9 mouse cellular contexts compared by ENCODE assay signal in the genomic region with DNA sequence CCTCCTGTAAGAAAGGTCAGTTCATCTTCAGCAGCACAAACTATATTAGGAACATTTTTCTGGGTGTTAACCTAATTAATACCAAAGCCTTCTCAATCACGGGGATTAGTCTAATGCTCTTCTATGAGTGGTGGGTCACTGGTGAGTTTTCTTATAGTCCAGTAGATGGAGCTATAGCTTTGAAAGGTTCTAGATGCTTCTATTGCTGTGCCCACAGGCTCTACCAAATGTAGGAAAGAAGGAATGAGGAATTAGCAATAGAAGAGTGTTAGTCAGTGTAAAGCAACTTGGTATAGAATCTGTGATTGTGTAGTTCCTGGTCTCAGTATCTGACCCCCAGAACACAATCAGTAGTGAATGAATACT.
DNase-seq lines count a peak whose midpoint lies in the region; TF ChIP-seq lines count a peak whose summit lies in the region.
"Had no signal": no experiment of that assay in that cellular context is flagged by ENCODE, and none has a peak within 500 bp of the region (broad histone marks: within the 10 kb centered on the region; RNA-seq: fewer than 3 reads in every experiment).

No protein-coding gene starts in this region.

- H3K4me3 ChIP-seq in E14TG2a.4 (replicated peaks; ENCODE audit: low read length), result no peak overlapping the region
- H3K4me3 ChIP-seq: erythroblast, embryonic 14.5 days had no signal

- H3K9me3 ChIP-seq in E14TG2a.4 (ENCODE audit: low read length), result no peaks in the 10 kb centered on the region

- H3K4me1 ChIP-seq in E14TG2a.4 (replicated peaks; ENCODE audit: low read depth, low read length), result no peaks in the 10 kb centered on the region

- TF ChIP-seq CTCF in E14TG2a.4 (conservative IDR thresholded peaks at IDR 0.05; ENCODE audit: low read length), result peak; percentile 41

- no peaks in the 10 kb centered on the region for H3K36me3 ChIP-seq in E14TG2a.4 (ENCODE audit: insufficient read depth, low read length)

- 0 out of 2 replicates have a peak, but pooled peaks cover 3% of the 10 kb centered on the region for H3K27me3 ChIP-seq in E14TG2a.4 (ENCODE audit: insufficient read depth, low read length)

- peak; percentile 42 for DNase-seq in embryo, embryonic 10.5 days (ENCODE audit: low spot score)
- no peak for DNase-seq in embryo, embryonic 10 days (ENCODE audit: low spot score)
- DNase-seq in kidney, postnatal 36 days, result peak; percentile 3 to 44
- DNase-seq in kidney, postnatal 25 days, result no peak
- DNase-seq in lung, postnatal 14 days, result peak; percentile 7
- no peak for DNase-seq in urinary bladder, postnatal 36 days (ENCODE audit: low spot score in 2 of 2)
- no peak for DNase-seq in neural tube, embryonic 10.5 days (ENCODE audit: extremely low spot score, low spot score)

Comparison
In these comparisons a context has a peak if more than half of its experiments do, and no peak if none do; other contexts are left out.
1. DNase-seq: peak in embryo, embryonic 10.5 days (single experiment), kidney, postnatal 36 days (2 of 2) and lung, postnatal 14 days (single experiment); none in embryo, embryonic 10 days (single experiment), kidney, postnatal 25 days (0 of 2), urinary bladder, postnatal 36 days (0 of 2) and neural tube, embryonic 10.5 days (single experiment).